Mouse (Mus musculus) right cerebral cortex, postnatal 36 days (tissue): ENCODE results near the gene Cfap161.

Experiments
- DNase-seq, 2 experiments: peaks; one replicate each; pipeline ENCODE4 v3.0.0; 2022; ENCODE audit warnings: low spot score in 2 of 2, mixed read lengths in 1 of 2

Cfap161 gene

DNA sequence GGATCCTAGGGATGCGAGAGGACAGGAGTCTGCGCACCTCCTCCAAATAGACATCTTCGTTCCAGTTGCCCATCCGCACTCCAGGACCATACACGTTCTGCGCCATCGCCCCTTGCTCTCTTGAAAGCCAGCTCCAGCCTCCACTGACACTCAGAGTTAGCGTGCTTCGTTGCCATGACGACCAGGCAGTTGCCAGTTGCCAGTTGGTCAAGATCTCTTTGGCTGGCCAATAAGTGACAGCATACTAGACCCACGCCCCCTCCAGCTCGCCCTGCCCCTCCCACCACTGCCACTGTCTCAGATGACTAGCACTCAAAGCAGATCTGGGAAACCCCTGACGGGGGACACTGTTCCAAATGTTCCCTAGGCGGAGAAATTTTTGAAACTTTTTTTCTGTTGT, at the start of gene Cfap161:
Cfap161 (minus strand) TSS at position 176 of the 400 bp plus-strand sequence.
- DNase-seq: no peak

DNA sequence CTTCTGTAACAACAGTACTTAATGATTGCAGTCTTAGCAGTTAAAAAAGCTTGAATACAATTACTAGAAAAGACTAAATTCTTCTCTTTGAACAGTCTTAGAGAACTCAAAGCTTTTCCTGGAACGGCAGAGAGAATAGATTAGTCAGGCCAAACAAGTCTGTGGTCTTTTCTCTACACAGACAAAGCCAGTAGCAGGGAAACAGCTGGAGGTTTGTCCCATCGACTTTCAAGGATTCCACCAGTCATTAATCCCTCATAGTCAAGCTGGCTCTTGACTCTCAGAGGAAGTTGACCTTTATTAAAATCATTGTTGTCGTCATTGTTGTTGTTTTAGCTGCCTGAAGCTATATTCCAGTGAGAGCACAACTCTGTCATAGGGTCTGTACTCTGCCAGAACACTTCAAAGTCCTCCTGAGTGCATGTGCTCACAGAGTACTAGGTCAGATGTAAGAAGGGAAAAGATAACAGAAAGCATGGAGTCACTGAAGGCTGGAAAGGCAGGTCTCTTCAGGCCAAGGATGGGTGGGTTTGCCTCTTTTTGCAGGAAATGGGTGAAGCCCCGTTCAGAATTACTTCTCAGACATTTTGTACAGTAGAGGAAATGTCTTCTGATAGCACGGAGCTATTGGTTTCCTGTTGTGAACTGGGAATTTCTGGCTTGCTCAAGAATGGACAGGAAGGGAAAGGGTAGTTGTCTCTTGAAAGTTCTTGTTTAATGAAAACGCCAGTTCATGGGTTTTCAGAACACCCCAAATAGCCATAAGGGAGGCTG, 48.0 kb upstream of the Cfap161 start:
- no peak for DNase-seq

DNA sequence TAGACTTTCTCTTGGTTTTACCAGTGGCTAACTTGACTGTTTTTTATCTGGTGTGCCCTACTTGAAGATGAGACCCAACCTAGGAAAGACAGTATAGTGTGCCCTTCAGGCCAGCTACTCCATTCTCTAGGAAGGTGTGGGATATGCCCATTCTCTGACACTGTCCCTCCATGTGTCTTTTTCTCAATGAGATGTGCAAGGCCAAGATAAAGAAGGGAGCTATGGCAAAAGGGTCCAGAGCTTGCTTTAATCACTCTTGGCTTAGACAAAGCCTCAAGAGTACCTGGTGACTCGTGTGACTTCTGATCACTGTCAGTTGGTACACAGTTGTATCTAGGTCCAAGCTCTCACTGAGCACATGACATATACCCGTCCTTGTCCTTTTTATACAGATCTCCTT, 45.4 kb upstream of the Cfap161 start:
- DNase-seq: no peak

DNA sequence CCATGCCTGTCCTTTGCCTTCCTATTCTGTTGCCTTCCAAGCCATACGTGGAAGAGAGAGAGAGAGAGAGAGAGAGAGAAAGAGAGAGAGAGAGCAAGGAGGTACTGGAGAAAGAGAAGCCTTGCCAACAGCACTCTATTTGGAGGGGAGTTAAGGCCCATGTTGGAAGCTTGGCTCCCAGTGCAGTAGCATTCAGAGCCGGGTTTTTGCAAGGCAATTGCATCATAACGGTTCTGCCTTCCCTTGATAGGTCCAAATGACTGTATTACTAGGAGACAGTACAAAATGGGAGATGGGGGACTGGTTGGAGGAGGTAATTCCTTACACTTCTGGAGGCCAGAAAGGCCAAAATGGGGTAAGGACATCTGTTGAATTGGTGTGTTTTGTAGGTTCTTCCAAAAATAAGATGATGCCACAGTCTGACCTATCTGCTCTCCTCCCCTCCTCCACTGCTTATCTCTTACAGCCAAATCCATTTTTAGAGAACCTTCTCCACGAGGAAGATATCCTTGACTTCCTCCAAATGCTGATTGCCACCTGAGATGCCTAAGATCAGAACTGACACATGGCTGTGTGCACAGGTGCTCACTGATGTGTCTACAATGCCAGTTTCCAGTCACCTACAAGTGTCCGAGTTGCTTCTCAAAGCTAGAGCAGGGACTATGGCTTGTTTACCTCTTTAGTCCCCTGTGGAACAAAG, 44.0 kb upstream of the Cfap161 start:
- DNase-seq: no peak

DNA sequence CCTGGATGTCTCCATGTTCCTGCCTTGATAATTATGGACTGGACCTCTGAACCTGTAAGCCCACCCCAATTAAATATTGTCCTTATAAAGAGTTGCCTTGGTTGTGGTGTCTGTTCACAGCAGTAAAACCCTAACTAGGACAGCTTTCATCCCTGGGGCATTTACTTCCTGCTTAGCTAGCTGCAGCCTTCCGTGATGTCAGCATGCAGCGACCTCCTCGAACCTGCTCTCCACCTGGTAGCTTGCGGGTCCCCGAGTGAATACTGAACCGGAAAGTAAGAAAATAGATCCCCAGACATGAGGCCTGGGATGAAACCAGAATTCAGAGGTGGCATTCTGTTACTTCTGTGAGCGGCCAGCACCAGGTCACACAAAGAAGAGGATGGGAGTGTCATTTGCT, 34.7 kb upstream of the Cfap161 start:
- no peak for DNase-seq

DNA sequence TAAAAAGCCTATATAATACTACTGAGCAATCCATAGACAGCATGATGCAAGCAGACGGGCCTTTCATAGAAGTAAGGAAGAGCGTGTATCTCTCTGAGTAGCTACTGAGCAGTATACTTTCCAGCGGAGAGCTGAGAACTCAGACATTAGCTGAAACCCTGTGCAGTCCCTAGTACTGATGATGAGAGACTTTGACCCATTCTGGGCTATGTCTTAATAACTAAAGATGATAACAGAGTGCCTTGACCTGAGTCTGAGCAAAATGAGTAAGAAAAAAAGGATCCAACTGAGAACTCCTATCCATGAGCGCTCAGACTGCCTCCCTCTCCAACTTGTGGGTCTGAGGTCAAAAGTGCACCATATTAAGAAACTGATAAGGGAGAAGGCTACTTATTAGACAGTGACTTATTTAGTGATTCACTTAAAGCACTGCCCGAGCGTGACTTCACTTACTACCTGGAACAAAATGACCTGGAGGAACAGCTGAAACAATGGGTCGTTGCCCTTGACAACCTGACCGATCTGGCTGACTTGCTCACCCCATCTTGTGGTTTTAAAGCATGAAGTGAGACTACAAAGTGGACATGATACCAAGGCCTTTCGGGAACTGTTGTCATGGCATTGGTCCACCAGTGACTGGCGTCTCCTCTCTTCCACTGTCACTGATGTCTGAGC, 32.9 kb upstream of the Cfap161 start:
- no peak for DNase-seq

DNA sequence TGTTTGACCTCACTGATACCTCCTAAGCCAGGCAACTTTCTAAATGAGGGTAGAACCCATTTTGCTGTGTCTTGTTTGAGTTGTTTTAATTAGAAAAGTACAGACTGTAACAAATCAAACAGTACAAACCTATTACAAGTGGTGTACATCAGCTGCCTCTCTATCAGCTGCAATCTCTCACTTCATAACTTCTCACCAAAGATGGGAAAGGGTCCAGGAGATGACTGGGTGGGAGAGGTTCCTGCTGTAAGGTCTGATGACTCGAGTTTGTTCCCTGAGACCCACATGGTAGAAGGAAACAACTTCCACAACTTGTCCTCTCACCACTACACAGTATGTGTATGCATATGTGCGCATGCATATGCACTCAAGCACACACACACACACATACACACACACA, 32.1 kb upstream of the Cfap161 start:
- DNase-seq: no peak

DNA sequence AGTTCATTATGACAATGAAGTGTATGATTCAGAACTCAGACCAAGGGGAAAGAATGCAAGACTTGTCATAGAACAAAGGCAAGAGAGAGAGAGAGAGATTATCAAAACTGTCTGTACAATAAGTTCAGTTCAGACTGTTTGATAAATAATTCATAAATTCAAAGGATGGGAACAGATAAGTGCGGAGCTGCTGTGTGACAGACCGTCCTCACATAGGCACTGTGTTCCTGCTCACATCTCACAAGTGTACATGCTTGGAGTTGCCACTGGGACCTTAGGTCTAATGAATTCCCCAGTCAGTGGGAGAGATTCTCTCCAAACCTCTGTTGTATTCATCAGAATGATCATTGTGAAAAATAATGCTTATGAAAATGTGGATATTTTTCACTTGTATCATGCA, 27.3 kb upstream of the Cfap161 start:
- DNase-seq: no peak

DNA sequence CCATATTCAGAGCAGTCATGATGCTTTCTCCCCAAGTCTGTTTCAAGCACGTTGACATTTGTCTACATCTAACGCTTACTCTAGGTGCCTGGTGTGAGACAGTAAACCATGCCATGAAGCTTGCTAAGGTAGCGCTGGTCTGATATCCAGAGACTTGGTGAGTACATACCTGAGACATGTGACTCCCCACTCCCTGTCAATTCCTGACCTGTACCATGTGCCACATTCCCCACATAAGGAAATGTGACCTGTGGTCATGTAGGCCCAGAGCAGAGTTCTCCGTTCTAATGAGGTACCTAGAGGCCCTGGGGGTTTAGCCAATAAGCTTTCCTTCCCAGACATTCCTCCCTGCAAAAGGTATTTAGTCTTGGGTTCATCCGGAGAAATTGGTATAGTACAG, 22.2 kb upstream of the Cfap161 start:
- DNase-seq: no peak

DNA sequence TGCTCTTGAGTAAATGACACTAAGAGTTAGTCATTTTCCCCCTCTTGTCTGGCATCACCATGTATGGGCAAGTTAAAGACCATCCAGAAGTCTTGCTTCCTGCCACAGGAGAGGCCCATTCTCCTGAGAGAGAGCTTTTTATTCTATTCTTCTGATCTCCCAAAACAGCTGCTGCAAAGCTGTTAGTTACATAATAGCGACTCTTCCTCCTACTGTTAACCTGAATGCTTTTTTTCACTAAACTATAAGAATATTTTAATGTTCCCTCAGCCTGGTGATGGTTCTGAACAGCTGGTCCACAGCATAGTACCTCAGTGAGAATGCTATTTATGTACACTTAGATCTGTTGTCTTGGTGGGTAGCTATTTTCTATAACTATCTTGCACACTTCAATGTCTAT, 21.0 kb upstream of the Cfap161 start:
- DNase-seq: peak in 1 of 2 experiments; percentile 22

DNA sequence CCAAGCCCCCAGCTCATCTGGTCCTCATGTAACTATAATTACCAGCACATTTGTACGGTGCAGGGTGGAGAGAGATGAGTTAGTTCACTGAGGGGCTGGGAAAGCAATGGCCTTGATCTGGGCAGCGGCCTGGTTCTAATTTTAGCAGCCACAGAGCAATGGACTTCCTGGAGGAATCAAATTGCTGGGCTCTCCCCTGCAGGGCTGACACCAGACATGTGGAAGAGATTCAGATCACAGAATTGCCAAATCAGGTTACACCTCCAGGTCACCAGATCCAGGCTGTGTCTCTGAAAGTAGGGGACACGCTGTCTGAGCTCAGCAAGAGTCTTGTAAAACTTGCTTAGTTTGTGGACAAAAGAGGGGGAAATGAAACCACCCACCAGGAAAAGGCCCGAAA, 19.3 kb upstream of the Cfap161 start:
- no peak for DNase-seq

DNA sequence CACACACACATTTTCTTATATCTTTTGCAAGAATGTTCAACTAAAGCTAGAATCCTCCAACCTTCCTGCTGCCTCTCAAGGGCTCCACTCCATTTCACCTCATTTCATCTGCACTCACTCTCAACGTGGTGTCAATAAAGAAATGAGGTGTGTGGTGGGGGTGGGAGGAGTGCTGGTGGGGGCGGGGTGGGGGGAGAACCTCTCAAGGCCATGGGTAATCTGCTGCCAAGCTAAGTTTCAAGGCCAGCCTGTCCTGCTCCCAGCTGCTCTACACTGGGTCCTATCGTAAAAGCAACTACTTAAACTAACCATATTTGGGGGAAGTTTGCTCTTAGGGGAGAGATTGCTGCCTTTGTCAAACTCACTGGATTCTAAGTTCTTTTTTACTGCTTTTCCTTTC, 18.8 kb upstream of the Cfap161 start:
- DNase-seq: no peak

DNA sequence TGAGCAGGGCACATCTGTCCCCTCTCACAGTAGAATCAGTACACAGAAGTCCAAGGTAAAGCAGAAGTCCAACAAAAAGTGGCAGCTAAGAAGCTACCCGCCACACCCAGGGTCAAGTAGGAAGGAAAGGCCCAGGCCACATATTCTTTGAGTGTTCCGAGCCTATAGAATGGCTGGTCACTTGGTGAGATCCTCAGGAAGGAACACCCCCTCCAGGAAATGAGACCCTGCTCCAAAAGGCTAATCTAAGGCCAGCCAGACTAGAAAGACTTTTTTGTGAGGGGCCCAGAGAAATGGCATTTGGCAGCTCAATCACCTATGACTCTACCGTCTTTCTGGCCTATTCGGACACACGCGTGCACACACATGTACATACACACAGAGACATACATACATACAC, 18.3 kb upstream of the Cfap161 start:
- no peak for DNase-seq

DNA sequence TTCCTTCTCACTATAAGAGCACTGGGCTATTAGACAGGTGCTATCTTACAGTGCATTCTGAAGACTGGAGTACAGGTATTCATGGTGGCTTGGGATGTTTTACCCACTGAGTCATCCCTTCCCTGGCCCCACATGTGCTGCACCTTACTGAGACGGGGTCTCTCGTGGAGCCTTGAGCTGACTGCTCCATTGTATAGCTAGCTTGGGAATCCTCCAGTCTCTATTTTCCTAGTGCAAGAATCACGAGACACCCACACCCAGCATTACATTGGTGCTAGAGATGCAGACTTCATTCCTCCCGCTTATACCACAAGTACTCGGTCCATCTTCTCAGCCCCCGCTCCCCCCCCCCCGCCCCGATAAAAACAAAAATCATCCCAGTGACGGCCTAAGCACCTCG, 17.9 kb upstream of the Cfap161 start:
- no peak for DNase-seq

DNA sequence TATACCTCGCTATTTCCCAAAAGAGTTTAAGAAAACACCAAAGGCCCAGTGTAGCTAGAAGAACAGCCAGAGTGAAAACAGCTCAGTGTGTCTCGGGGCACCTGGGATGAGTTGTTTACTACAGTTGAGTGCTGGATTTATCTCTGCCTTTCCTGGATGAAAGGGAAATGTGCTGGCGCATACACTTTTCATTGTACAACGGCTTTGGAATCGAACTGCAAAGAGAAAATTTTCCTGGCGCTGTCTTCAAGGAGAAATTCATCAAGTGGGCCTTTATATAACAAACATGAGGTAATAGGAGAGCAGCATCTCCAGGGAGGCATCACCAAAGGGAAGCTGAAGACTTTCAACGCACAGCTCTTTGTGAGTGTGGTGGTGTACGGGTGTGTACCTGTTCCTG, 17.2 kb upstream of the Cfap161 start:
- DNase-seq: no peak

DNA sequence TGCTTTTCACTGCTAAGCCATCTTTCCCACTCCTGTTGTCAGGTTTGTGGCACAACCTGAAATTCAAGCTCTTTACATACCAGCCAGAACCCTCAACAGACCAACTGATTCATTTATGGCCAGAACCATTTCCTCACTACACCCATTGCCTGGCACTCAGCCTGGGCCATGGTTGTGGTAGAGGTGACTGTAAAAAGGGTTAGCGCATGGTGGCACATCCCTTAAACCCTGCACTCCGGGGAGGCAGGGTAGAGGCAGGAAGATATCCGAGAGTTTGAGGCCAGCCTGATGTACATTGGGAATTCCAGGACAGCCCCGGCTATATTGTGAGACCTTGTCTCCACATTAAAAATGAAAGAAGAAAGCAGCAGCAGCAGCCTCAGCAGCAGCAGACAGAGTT, 16.8 kb upstream of the Cfap161 start:
- DNase-seq: no peak

DNA sequence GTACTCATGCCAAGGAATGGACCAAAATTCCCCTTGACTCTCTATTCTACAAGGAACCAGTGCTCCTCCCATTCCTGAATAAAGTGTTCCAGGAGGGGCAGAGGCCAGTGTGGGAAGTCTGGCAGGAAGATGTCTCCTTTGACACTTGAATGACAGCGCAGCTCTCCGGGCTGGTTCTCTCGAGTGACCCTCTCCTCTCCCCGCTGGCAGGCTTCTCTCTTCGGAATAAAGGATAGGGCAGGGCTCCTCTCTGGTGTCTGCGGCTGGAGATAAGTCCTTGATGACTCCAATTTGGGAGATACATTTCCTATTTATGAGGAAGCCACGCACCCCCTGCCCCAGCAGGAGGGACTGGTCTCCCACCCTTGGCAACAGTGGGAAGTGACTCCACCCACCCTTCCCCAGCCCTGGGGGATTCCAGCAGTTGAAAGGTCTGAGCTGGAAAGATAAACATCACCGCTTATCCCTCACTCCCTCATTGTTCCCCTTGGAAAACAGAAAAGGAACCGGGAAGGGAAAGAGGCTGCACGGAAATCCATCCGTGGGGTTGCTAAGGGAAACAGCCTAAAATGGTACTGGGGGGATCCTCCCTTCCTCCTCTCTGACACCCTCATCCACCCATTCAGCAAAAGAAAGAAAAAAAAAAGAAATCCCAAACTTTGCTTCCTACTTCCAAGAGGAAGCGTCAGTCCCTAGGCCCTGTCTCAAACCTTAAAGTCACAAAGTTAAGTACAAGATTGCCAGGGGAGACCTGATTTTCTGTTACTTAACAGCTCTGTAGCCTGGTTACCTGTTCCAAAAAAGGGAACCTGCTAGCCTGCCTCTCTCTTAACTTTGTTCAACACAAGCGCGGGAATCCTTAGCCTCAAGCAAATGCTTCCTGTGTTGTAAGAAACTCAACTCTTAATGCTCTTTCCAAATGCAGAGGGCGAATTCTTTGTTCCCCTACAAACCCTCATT, 15.7 kb upstream of the Cfap161 start:
- DNase-seq: no peak

DNA sequence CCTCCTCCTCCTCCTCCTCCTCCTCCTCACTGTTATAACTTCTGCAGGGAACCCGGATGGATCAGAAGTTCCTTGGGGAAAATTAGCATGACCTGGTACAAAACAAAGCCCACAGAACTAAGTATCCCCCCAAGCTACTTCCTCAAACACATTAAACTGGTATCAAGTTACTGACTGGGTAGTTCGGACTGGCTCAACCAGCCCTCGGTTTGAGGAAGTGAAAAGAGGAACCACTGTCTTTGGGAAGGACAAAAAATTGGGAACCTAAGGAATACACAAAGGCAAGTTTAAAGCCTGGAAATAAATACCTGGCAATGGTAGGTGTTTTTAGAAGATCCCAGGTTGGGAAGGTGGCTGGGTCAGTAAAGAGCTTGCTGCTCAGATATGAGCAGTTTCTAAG, 15.0 kb upstream of the Cfap161 start:
- no peak for DNase-seq

DNA sequence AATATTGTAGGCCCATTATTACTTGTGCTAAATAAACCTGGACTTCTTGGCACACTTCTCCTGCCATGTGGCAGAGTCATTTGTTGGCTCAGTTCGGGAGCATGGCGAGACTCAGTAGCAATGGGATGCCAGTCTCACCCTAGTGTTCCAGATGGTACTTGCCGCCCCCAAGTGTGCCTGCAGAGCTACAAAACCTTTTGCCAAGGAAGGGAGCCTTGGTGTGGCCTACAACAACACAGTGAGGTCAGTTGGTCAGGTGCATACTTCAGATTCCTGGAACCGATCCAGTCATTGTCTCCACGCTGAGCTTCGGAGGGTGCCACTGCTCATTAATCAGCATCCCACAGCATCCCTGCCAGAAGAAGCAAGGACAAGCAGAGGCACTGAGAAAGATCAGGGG, 14.4 kb upstream of the Cfap161 start:
- DNase-seq: peak; percentile 61 to 63

DNA sequence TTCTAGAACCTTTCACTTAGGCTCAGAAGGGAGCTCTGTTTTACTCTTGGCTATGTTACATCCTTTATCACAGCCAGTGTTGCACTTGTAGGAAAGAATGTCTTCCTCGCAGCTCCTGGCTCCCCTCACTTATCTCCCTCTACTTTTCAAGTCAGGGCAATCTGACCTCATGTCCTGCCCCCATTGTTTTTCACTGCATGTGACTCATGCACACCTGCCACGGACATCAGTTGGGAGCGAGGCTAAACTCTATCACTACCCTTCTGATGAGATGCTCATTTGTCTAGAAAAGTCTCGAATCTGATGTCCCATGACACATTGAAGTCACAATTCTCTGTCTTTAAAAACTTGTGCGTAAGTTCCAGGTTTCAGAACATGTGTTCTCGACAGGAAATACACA, 12.3 kb upstream of the Cfap161 start:
- DNase-seq: no peak

DNA sequence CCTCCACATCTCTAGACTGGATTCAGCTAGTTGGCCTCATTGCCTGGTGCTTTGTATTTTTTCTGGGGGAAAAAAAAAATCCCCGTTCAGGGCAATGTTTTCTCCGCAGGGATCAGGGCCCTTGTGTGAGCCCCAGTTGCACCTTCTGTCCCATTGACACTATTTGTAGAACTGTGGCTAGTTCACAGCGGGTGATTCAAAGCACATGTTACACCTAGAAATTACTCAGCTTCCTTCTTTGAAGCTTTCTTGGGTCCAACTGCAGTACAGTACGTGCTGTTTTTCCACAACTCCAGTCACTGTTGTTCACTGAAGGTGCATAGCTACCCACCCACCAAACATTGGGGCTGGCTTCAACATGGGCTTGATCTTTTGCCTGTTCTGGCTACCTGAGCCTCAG, 9.1 kb upstream of the Cfap161 start:
- no peak for DNase-seq

DNA sequence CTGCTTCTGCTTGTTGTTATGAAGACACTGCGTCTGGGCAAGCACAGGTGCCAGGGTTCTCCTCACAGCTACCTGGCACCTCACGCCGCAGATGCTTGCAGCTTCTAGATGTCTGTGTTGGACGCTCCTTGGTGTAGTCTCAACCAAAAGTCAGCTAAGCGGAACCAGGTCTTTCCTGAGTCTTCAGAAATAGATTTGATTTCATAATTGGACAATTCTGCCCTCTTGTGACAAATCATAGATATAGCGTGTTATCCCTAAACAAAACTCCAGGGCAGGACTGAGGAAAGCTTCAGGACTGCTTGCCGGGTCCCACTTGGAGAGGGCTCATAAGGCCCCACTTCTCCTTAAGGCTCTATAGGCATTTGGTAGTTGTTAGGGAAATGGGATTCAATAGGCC, 7.8 kb upstream of the Cfap161 start:
- no peak for DNase-seq
